Mouse (Mus musculus): ENCODE results near the gene Adamtsl4. TPM values are rescaled to one million over a fixed set of nuclear protein-coding genes. Genes with fewer than 3 reads are reported as not detected.

The Adamtsl4 gene
- total and polyA plus RNA-seq, 3 experiments: 39.2 to 51.4 (median 46.2) TPM

DNA sequence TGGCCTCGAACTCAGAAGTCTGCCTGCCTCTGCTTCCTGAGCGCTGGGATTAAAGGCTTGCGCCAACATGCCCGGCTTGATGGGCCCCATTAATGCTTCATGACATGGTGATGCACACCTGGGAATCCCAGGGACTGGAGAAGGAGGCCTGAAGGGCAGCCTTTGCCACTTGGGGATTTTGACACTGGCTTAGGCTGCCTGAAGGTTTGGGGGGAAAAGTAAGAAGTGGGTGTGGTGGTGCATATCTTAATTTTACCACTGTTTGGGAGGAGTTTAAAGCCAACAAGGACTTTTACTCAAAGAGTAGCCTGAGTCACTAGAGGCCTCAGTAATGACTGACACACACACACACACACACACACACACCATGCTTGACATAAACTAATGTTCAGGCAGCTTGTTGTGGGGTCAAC is 22.8 kb downstream of the Adamtsl4 start:
- Histone ChIP-seq H3K27ac (peak overlapping the region; percentile 99), H3K4me3 (no peak overlapping the region), H3K27me3 (ENCODE audit: control insufficient read depth, insufficient read depth, low read length) (no peaks in the 10 kb centered on the region), H3K36me3 (ENCODE audit: control insufficient read depth, insufficient read depth, low read length) (peaks cover 76% of the 10 kb centered on the region), H3K79me2 (replicated peaks; ENCODE audit: control insufficient read depth, insufficient read depth, low read length) (peaks cover 7% of the 10 kb centered on the region), H3K9ac (ENCODE audit: low read depth, low read length) (peak overlapping the region; percentile 39), H3K4me1 (ENCODE audit: control insufficient read depth, insufficient read depth, low read length) (peaks cover 44% of the 10 kb centered on the region)
- intact Hi-C loops (cut with DNase I): no loop called here
- WGBS: 80% methylated on average over 4 of the region's 4 CpGs
- TF ChIP-seq EP300 (IDR thresholded peaks at IDR 0.05; ENCODE audit: insufficient read depth, low read depth, low read length): no peak
- TF ChIP-seq CTCF (IDR thresholded peaks at IDR 0.05): no peak
- TF ChIP-seq POLR2A (IDR thresholded peaks at IDR 0.05; ENCODE audit: insufficient read depth, low read depth, low read length): no peak
- no peak for DNase-seq

DNA sequence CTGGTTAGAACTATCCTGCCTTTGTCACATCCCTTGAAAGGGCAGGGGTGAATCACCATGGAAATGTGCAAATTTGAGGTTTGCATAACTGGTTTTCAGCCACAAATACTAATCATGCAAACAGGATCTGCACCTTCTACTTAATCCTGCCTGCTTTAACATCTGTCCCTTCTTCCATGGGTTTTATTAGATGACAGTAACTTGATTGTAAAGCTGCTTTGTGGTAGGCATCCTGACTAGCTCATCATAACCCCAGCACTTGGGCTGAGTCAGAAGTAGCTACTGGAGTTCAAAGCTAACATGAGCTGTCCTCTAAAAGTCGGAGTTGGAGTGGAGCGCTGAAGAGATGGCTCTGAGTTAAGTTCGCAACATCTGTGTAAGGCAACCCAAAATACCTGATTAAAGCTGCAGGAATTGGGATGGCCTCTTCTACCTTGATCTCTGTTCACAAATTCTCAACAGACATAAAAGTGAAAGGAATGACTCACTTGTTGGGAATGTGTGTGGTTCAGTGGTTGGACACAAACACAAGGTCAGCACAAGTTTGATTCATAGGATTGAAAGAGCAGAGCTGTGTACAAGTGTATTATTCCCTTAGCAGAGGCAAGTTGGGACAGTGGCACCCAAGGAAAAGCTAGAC is 23.6 kb downstream of the Adamtsl4 start:
- intact Hi-C loops (cut with DNase I): no loop called here
- H3K36me3 ChIP-seq (ENCODE audit: control insufficient read depth, insufficient read depth, low read length): peaks cover 73% of the 10 kb centered on the region
- TF ChIP-seq EP300 (IDR thresholded peaks at IDR 0.05; ENCODE audit: insufficient read depth, low read depth, low read length) (no peak), POLR2A (IDR thresholded peaks at IDR 0.05; ENCODE audit: insufficient read depth, low read depth, low read length) (peak; percentile 25; the same call in 1 of the 2 replicates)
- no peaks in the 10 kb centered on the region for H3K27me3 ChIP-seq (ENCODE audit: control insufficient read depth, insufficient read depth, low read length)
- H3K79me2 ChIP-seq (replicated peaks; ENCODE audit: control insufficient read depth, insufficient read depth, low read length): peaks cover 11% of the 10 kb centered on the region
- WGBS: 57% methylated on average over 3 of the region's 3 CpGs
- H3K27ac ChIP-seq: peak overlapping the region; percentile 99
- H3K4me3 ChIP-seq: peak overlapping the region; percentile 81; the same call in 1 of the 2 replicates
- H3K9ac ChIP-seq (ENCODE audit: low read depth, low read length): peak overlapping the region; percentile 57
- peak in 1 of 2 experiments; percentile 15 for DNase-seq
- peaks cover 39% of the 10 kb centered on the region for H3K4me1 ChIP-seq (ENCODE audit: control insufficient read depth, insufficient read depth, low read length)

DNA sequence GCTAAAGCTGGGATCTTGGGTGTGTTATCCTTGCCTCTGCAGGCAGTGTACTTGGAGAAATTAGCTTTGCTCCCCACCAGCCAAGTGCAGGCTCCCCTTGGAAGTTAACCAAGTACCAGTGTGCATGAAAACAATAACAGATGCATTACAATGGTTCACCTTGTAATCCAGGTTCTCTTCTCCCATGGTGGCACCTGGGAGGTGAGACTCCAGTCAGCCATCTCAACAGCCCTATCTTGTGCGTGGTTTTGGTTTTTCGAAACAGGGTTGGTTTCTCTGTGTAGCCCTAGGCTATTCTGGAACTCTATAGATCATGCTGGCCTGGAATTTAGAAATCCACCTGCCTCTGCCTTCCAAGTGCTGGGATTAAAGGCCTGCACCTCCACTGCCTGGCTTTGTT is 24.2 kb downstream of the Adamtsl4 start:
- H3K4me3 ChIP-seq: peak overlapping the region; percentile 81
- DNase-seq: no peak
- peaks cover 36% of the 10 kb centered on the region for H3K4me1 ChIP-seq (ENCODE audit: control insufficient read depth, insufficient read depth, low read length)
- 51% methylated on average over 2 of the region's 2 CpGs for WGBS
- H3K27me3 ChIP-seq (ENCODE audit: control insufficient read depth, insufficient read depth, low read length): no peaks in the 10 kb centered on the region
- 0 out of 2 replicates have a peak overlapping the region, but pooled peaks have one; percentile 6 for H3K9ac ChIP-seq (ENCODE audit: low read depth, low read length)
- no peak for TF ChIP-seq POLR2A (IDR thresholded peaks at IDR 0.05; ENCODE audit: insufficient read depth, low read depth, low read length)
- TF ChIP-seq CTCF (IDR thresholded peaks at IDR 0.05): no peak
- 0 out of 2 replicates have a peak, but pooled peaks have one; percentile 23 for TF ChIP-seq EP300 (IDR thresholded peaks at IDR 0.05; ENCODE audit: insufficient read depth, low read depth, low read length)
- H3K79me2 ChIP-seq (replicated peaks; ENCODE audit: control insufficient read depth, insufficient read depth, low read length): peaks cover 14% of the 10 kb centered on the region
- peaks cover 73% of the 10 kb centered on the region for H3K36me3 ChIP-seq (ENCODE audit: control insufficient read depth, insufficient read depth, low read length)
- intact Hi-C loops (cut with DNase I): no loop called here
- H3K27ac ChIP-seq: peak overlapping the region; percentile 99

DNA sequence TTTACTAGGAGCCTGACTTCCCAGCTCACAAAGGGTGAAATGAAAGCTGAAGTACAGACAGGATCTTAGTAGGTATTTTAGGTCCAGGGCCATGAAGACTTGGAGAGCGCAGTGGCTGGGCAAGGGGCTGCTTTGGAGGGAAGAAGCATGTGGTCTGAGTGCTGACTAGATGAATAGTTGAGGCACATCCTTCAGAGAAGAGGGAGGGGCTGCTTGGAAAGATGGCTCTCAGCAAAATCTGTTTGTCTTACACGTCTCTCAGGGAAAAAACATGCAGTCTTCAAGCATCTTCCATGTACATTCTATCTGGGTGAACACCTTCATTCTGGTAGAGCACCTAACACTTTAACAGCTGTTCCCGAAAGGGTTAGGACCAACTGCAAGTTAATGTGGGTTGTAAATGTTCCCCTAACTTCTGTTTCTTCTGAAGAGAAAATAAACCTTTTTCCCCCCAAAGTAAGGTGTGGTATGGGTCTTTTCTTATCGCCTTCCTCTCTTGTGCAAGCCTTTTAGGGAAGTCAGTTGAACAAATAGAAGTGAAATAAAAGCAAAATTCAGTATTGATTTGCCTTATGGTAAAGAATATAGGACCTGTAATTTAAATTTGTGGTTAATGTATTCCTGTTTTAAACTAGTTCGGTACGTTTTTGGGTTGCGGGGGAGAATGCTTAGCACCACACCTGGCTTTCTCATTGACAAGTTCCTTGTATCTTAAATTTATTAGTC is 24.8 kb downstream of the Adamtsl4 start:
- WGBS: 33% methylated on average over 7 of the region's 7 CpGs
- Histone ChIP-seq H3K27me3 (ENCODE audit: control insufficient read depth, insufficient read depth, low read length) (no peaks in the 10 kb centered on the region), H3K79me2 (replicated peaks; ENCODE audit: control insufficient read depth, insufficient read depth, low read length) (peaks cover 14% of the 10 kb centered on the region), H3K9ac (ENCODE audit: low read depth, low read length) (peak overlapping the region; percentile 82), H3K27ac (peak overlapping the region; percentile 99), H3K36me3 (ENCODE audit: control insufficient read depth, insufficient read depth, low read length) (peaks cover 73% of the 10 kb centered on the region), H3K4me1 (ENCODE audit: control insufficient read depth, insufficient read depth, low read length) (peaks cover 35% of the 10 kb centered on the region), H3K4me3 (peak overlapping the region; percentile 81)
- intact Hi-C loops (cut with DNase I): no loop called here
- peak; percentile 53; the same call in 1 of the 2 replicates for TF ChIP-seq POLR2A (IDR thresholded peaks at IDR 0.05; ENCODE audit: insufficient read depth, low read depth, low read length)
- TF ChIP-seq EP300 (IDR thresholded peaks at IDR 0.05; ENCODE audit: insufficient read depth, low read depth, low read length): no peak
- no peak for TF ChIP-seq CTCF (IDR thresholded peaks at IDR 0.05)
- DNase-seq: peak in 1 of 2 experiments; percentile 28

DNA sequence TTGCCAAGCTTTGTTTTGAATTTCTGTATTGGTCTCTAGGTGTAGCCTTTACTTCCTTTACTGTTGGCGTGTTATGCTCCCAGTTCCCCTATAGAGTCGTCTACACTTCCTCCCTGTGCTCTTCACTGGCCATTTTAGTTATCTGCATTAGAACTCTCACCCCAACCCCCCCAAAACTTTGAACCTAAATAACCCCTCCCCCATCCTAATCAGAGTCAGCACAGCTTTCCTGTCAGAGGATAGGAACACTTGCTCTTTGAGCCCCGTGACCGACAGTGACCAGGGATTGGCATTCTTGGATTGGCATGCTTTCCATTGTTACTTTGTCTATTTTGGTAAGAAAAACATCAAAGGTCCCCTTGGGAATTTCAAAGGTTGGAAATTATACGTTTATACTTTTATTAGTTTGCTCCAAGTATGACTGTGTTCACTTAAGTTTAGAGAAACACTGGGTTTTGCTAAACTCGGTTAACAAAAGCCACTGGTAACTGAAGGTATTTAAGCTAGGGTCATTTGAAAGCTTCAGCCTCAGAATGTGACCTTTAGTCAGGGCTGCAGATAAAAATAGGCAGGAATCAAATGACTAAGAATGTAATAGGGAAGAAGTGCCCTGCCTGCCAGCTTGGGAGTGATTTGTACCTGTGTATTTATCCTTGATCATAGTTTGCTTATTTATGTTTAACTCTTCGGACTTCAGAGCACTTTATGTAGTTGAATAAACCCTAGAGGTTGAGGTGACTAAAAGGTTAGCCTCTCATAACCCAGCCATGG is 25.6 kb downstream of the Adamtsl4 start:
- DNase-seq: peak in 1 of 2 experiments; percentile 33
- H3K79me2 ChIP-seq (replicated peaks; ENCODE audit: control insufficient read depth, insufficient read depth, low read length): peaks cover 14% of the 10 kb centered on the region
- 8% methylated on average over 7 of the region's 7 CpGs for WGBS
- H3K27ac ChIP-seq: peak overlapping the region; percentile 99
- TF ChIP-seq EP300 (IDR thresholded peaks at IDR 0.05; ENCODE audit: insufficient read depth, low read depth, low read length): peak; percentile 93
- TF ChIP-seq POLR2A (IDR thresholded peaks at IDR 0.05; ENCODE audit: insufficient read depth, low read depth, low read length): no peak; the same call in 1 of the 2 replicates
- TF ChIP-seq CTCF (IDR thresholded peaks at IDR 0.05): no peak
- peak overlapping the region; percentile 82 for H3K9ac ChIP-seq (ENCODE audit: low read depth, low read length)
- intact Hi-C loops (cut with DNase I): no loop called here
- peak overlapping the region; percentile 81 for H3K4me3 ChIP-seq
- H3K27me3 ChIP-seq (ENCODE audit: control insufficient read depth, insufficient read depth, low read length): no peaks in the 10 kb centered on the region
- peaks cover 29% of the 10 kb centered on the region for H3K4me1 ChIP-seq (ENCODE audit: control insufficient read depth, insufficient read depth, low read length)
- H3K36me3 ChIP-seq (ENCODE audit: control insufficient read depth, insufficient read depth, low read length): peaks cover 66% of the 10 kb centered on the region
